Mouse (Mus musculus): ENCODE data around the gene Lysmd1. TPM values are rescaled to one million over a fixed set of nuclear protein-coding genes. Genes with fewer than 3 reads are reported as not detected.

The Lysmd1 gene
- total RNA-seq, 2 experiments from 2014 or later, result 6.4 to 7.0 TPM

- peak; percentile 39 for DNase-seq
These were observed 39.5 kb downstream of the Lysmd1 start for GRCm38 (mm10) chr3:95173256-95173949.

GRCm38 (mm10) chr3:95174011-95174592 lies 40.2 kb downstream of the Lysmd1 start:
- peak; percentile 79 for DNase-seq

- no peak for DNase-seq
These were observed 42.6 kb downstream of the Lysmd1 start for GRCm38 (mm10) chr3:95176500-95176899.

GRCm38 (mm10) chr3:95177583-95177982 lies 43.7 kb downstream of the Lysmd1 start:
- DNase-seq, result no peak

- DNase-seq, result no peak
These were observed 45.1 kb downstream of the Lysmd1 start for GRCm38 (mm10) chr3:95178948-95179347.

GRCm38 (mm10) chr3:95179890-95180289 lies 46.0 kb downstream of the Lysmd1 start:
- no peak for DNase-seq

- DNase-seq, result no peak
These were observed 48.0 kb downstream of the Lysmd1 start for GRCm38 (mm10) chr3:95181841-95182240.

GRCm38 (mm10) chr3:95184796-95185577 lies 51.1 kb downstream of the Lysmd1 start:
- no peak for DNase-seq

- DNase-seq, result no peak
These were observed 52.2 kb downstream of the Lysmd1 start for GRCm38 (mm10) chr3:95186100-95186499.

- DNase-seq, result no peak
These were observed 53.0 kb downstream of the Lysmd1 start for GRCm38 (mm10) chr3:95186888-95187287.

Small RNAs within 50 kb of the gene (microRNA-seq; reads per million reads assigned to microRNA genes)
- gene Mir8099-1 (ENCODE audit: borderline replicate concordance in 2 of 2), result 0 reads per million in 2 experiments

Other genes with a start within 250 kb of the Lysmd1 start
- gene Psmb4, start 247.1 kb upstream of the Lysmd1 start, total RNA-seq (2021), result 100 to 1,000 TPM; 172 to 192 TPM
- gene Selenbp1, start 201.0 kb upstream of the Lysmd1 start, total RNA-seq (2021), result 10 to 100 TPM; 10.7 to 15.2 TPM
- 1 to 10 TPM; 3.3 to 6.6 TPM for gene Rfx5, start 180.0 kb upstream of the Lysmd1 start, total RNA-seq (2021)
- gene Pi4kb, start 159.4 kb upstream of the Lysmd1 start, total RNA-seq (2021), result 10 to 100 TPM; 20.2 to 23.8 TPM
- 1 to 10 TPM; 8.4 to 8.9 TPM for gene Zfp687, start 118.6 kb upstream of the Lysmd1 start, total RNA-seq (2021)
- 100 to 1,000 TPM; 163 to 181 TPM for gene Psmd4, start 91.5 kb upstream of the Lysmd1 start, total RNA-seq (2021)
- 10 to 100 TPM; 16.3 to 19.4 TPM for gene Pip5k1a, start 27.2 kb upstream of the Lysmd1 start, total RNA-seq (2021)
- gene Vps72, start 23.1 kb upstream of the Lysmd1 start, total RNA-seq (2021), result 10 to 100 TPM; 36.0 to 40.4 TPM
- 100 to 1,000 TPM; 481 to 623 TPM for gene Tmod4, start 9.6 kb upstream of the Lysmd1 start, total RNA-seq (2021)
- 10 to 100 TPM; 26.6 to 34.1 TPM for gene Scnm1, start 77 bp upstream of the Lysmd1 start, total RNA-seq (2021)
- under 1 TPM; 0.48 to 0.97 TPM for gene Tnfaip8l2, start 8.3 kb downstream of the Lysmd1 start, total RNA-seq (2021)
- gene Sema6c, start 26.4 kb downstream of the Lysmd1 start, total RNA-seq (2021), result 100 to 1,000 TPM in 1 of 2 experiments, 10 to 100 TPM in 1; 98.2 to 101 TPM
- gene Gabpb2, start 83.8 kb downstream of the Lysmd1 start, total RNA-seq (2021), result 1 to 10 TPM; 8.2 to 8.3 TPM
- 10 to 100 TPM; 15.5 TPM for gene Cdc42se1, start 94.6 kb downstream of the Lysmd1 start, total RNA-seq (2021)
- gene Mllt11, start 98.1 kb downstream of the Lysmd1 start, total RNA-seq (2021), result 10 to 100 TPM; 34.4 to 42.4 TPM
- not detected for gene Gm128, start 107.5 kb downstream of the Lysmd1 start, total RNA-seq (2021)
- gene Bnipl, start 117.1 kb downstream of the Lysmd1 start, total RNA-seq (2021), result not detected
- gene Mindy1, start 147.3 kb downstream of the Lysmd1 start, total RNA-seq (2021), result 10 to 100 TPM; 19.9 to 22.8 TPM
- 10 to 100 TPM; 36.5 to 38.3 TPM for gene Prune1, start 148.0 kb downstream of the Lysmd1 start, total RNA-seq (2021)
- gene Anxa9, start 173.1 kb downstream of the Lysmd1 start, total RNA-seq (2021), result under 1 TPM; 0.15 to 0.27 TPM
- 10 to 100 TPM; 20.3 to 21.7 TPM for gene Cers2, start 180.7 kb downstream of the Lysmd1 start, total RNA-seq (2021)
- 10 to 100 TPM; 10.2 to 11.8 TPM for gene Setdb1, start 223.1 kb downstream of the Lysmd1 start, total RNA-seq (2021)